Mouse (Mus musculus): ENCODE results near the gene Notch2. TPM values are rescaled to one million over a fixed set of nuclear protein-coding genes. Genes with fewer than 3 reads are reported as not detected.
A peak's percentile ranks its signal among the peaks of the same experiment; 100 is the strongest.

Gene Notch2
- polyA plus RNA-seq, 1 experiment, result 22.9 TPM

DNA sequence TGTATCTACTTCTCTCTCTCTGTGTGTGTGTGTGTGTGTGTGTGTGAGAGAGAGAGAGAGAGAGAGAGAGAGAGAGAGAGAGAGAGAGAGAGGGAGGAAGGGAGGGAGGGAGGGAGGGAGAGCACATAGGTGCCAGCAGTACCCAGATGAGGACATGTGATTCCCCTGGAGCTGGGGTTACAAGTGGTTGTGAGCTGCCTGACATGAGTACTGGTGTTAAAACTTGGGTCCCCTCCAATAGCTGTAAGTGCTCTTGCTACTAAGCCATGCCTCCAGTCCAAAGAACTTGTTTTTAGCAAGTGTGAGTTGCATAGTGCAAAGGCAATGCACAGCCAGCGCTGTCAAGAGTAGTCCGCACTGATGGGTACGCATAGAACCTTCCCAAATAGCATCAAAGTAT, 26.2 kb upstream of the Notch2 start:
- Histone ChIP-seq H3K27ac (ENCODE audit: control insufficient read depth, insufficient read depth, low read depth, low read length, poor library complexity) (no peak overlapping the region), H3K4me3 (replicated peaks; ENCODE audit: control insufficient read depth, low read depth, low read length) (no peak overlapping the region), H3K4me1 (ENCODE audit: control insufficient read depth, insufficient read depth, low read length) (peaks cover 3% of the 10 kb centered on the region; the same call in 1 of the 2 replicates)
- WGBS, result 97% methylated on average over 3 of the region's 3 CpGs
- no peak for TF ChIP-seq CTCF (IDR thresholded peaks at IDR 0.05; ENCODE audit: control insufficient read depth, insufficient read depth, low read length)
- TF ChIP-seq POLR2A (IDR thresholded peaks at IDR 0.05; ENCODE audit: borderline replicate concordance, control insufficient read depth, low read depth, low read length), result no peak

DNA sequence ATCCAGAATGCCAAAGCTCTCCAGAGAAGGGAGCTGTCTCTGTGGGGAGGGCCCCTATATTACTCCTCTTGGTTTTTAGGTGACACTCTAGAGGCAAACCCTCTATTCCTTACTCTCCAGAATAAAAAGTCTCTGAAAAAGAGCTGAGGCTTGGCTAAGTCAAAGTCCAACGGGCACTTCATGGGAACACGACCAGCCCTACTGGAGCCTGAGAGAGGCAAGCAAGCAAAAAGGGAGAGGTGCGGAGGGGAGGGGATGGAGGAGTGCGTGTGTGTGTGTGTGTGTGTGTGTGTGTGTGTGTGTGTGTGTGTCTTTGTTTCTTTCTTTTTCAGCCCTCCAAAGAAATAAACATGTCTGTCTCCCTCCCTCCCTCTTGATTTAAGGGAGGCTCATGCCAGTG, 24.6 kb upstream of the Notch2 start:
- peaks cover 6% of the 10 kb centered on the region for H3K4me1 ChIP-seq (ENCODE audit: control insufficient read depth, insufficient read depth, low read length)
- no peak overlapping the region for H3K27ac ChIP-seq (ENCODE audit: control insufficient read depth, insufficient read depth, low read depth, low read length, poor library complexity)
- H3K4me3 ChIP-seq (replicated peaks; ENCODE audit: control insufficient read depth, low read depth, low read length), result no peak overlapping the region
- 89% methylated on average over 4 of the region's 4 CpGs for WGBS
- TF ChIP-seq POLR2A (IDR thresholded peaks at IDR 0.05; ENCODE audit: borderline replicate concordance, control insufficient read depth, low read depth, low read length), result no peak
- no peak for TF ChIP-seq CTCF (IDR thresholded peaks at IDR 0.05; ENCODE audit: control insufficient read depth, insufficient read depth, low read length)

DNA sequence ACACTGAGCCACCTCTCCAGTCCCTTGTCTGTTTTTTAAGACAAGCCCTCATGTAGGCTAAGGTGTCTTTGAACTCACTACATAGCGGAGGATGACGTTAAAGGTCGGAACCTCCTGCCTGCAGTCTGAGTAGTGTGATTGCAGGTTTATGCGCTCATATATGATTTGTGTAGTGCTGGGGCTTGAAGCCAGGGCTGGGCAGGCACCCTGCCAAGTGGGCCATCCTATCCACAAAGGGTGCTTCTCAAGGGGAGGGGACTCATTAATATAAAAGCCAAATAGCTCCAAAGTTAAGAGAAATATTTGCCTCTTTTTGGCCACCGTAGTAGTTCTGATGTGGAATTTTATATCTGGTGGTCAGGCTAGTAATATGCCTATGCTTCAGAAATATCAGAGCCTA, 22.8 kb upstream of the Notch2 start:
- Histone ChIP-seq H3K27ac (ENCODE audit: control insufficient read depth, insufficient read depth, low read depth, low read length, poor library complexity) (no peak overlapping the region; the same call in 1 of the 2 replicates), H3K4me1 (ENCODE audit: control insufficient read depth, insufficient read depth, low read length) (peaks cover 8% of the 10 kb centered on the region), H3K4me3 (replicated peaks; ENCODE audit: control insufficient read depth, low read depth, low read length) (no peak overlapping the region)
- no peak for TF ChIP-seq CTCF (IDR thresholded peaks at IDR 0.05; ENCODE audit: control insufficient read depth, insufficient read depth, low read length)
- TF ChIP-seq POLR2A (IDR thresholded peaks at IDR 0.05; ENCODE audit: borderline replicate concordance, control insufficient read depth, low read depth, low read length), result no peak
- WGBS, result 91% methylated on average over 5 of the region's 5 CpGs

DNA sequence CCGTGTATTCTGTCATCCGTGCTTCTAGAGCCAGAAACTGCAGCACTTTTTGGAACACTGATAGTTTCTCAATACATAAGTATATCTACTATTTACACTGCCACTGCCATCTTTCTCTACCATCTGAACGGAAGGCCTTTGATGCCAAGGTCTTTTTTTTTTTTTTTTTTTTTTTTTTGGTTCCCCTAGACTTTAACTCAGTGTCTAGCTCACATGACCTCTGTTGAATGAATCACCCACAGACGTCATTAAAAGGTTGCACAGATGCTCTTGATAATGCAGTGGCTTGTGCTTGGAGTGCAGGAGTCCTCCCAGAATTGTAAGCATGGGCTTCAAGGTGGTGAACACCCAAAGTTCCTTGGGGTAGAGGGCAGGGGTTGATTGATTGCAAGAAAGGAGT, 21.0 kb upstream of the Notch2 start:
- Histone ChIP-seq H3K27ac (ENCODE audit: control insufficient read depth, insufficient read depth, low read depth, low read length, poor library complexity) (no peak overlapping the region), H3K4me3 (replicated peaks; ENCODE audit: control insufficient read depth, low read depth, low read length) (no peak overlapping the region), H3K4me1 (ENCODE audit: control insufficient read depth, insufficient read depth, low read length) (peaks cover 9% of the 10 kb centered on the region)
- no peak for TF ChIP-seq CTCF (IDR thresholded peaks at IDR 0.05; ENCODE audit: control insufficient read depth, insufficient read depth, low read length)
- no peak for TF ChIP-seq POLR2A (IDR thresholded peaks at IDR 0.05; ENCODE audit: borderline replicate concordance, control insufficient read depth, low read depth, low read length)
- 70% methylated on average over 4 of the region's 4 CpGs for WGBS

DNA sequence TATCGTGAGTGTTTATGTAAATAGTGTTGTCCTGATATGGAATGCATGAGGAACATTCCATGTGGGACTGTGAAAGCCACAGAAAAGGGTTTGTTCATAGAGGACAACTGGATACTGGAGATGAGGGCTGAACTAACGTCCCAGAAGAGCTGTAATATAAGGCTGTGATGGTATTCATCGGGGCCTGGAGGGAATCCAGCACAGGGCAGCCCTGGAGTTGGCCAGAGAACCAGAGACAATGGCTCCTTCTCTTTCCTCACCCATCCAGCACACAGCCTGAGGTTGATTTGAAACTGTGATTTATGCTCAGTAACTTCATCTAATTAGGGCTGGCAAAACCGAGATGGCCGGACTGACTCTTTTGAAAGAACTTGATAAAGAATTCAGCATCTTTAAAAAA, 20.1 kb upstream of the Notch2 start:
- H3K4me1 ChIP-seq (ENCODE audit: control insufficient read depth, insufficient read depth, low read length), result peaks cover 9% of the 10 kb centered on the region
- H3K4me3 ChIP-seq (replicated peaks; ENCODE audit: control insufficient read depth, low read depth, low read length), result no peak overlapping the region
- WGBS, result 80% methylated on average over 5 of the region's 5 CpGs
- H3K27ac ChIP-seq (ENCODE audit: control insufficient read depth, insufficient read depth, low read depth, low read length, poor library complexity), result peak overlapping the region; percentile 56; the same call in 1 of the 2 replicates
- TF ChIP-seq CTCF (IDR thresholded peaks at IDR 0.05; ENCODE audit: control insufficient read depth, insufficient read depth, low read length) (no peak), POLR2A (IDR thresholded peaks at IDR 0.05; ENCODE audit: borderline replicate concordance, control insufficient read depth, low read depth, low read length) (no peak)

DNA sequence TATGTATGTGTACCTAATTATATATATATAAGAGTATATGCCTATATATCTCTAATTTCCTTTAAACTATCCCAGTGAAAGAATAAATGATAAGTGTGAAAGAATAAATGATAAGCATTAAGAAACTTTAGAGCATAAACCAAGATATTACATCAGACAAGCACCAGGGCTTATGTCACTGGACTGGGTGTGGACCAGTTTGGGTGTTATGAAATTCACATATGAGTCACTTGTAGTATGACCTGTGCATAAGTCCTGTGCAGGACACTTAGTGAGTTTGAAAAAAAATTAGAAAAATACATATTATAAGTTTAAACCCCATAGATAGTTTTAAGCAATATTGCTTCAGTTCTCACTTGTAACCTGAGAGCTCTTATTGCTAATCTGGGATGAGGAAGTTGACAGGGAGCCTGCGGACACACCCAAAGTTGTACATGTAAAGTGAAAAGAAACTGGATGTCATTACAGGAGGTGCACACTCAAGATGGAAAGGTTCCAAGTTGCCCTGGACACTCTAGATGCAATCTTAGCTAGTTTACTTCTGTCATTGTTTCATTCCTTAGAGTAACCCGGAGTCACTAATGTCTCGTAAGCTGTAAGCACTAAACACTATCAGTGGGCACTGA, 19.3 kb upstream of the Notch2 start:
- peak overlapping the region; percentile 95 for H3K27ac ChIP-seq (ENCODE audit: control insufficient read depth, insufficient read depth, low read depth, low read length, poor library complexity)
- TF ChIP-seq POLR2A (IDR thresholded peaks at IDR 0.05; ENCODE audit: borderline replicate concordance, control insufficient read depth, low read depth, low read length), result no peak
- no peak for TF ChIP-seq CTCF (IDR thresholded peaks at IDR 0.05; ENCODE audit: control insufficient read depth, insufficient read depth, low read length)
- H3K4me3 ChIP-seq (replicated peaks; ENCODE audit: control insufficient read depth, low read depth, low read length), result no peak overlapping the region
- H3K4me1 ChIP-seq (ENCODE audit: control insufficient read depth, insufficient read depth, low read length), result peaks cover 11% of the 10 kb centered on the region
- WGBS, result 46% methylated on average over 3 of the region's 3 CpGs

DNA sequence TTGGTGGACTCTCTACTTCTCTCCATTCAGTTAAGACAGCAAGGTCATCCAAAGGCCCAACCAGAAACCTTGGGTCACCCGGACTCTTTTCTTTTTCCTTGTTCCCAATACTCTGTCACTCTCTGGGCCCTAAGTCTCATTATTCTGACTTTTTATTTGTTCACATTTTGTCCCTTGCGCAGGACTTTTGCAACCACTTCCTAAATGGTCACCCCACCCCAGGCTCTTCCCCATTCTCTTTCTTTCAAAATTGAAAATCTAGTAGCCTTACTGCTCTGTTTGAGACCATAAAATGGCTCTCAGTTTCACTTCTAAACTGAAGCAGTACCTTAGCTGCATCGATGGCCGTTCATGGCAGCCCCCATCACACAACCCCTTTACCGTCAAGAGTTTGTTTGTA, 18.5 kb upstream of the Notch2 start:
- H3K4me1 ChIP-seq (ENCODE audit: control insufficient read depth, insufficient read depth, low read length), result peaks cover 11% of the 10 kb centered on the region
- WGBS, result 47% methylated on average over 5 of the region's 5 CpGs
- no peak overlapping the region for H3K4me3 ChIP-seq (replicated peaks; ENCODE audit: control insufficient read depth, low read depth, low read length)
- H3K27ac ChIP-seq (ENCODE audit: control insufficient read depth, insufficient read depth, low read depth, low read length, poor library complexity), result peak overlapping the region; percentile 95
- TF ChIP-seq POLR2A (IDR thresholded peaks at IDR 0.05; ENCODE audit: borderline replicate concordance, control insufficient read depth, low read depth, low read length) (no peak), CTCF (IDR thresholded peaks at IDR 0.05; ENCODE audit: control insufficient read depth, insufficient read depth, low read length) (no peak)

DNA sequence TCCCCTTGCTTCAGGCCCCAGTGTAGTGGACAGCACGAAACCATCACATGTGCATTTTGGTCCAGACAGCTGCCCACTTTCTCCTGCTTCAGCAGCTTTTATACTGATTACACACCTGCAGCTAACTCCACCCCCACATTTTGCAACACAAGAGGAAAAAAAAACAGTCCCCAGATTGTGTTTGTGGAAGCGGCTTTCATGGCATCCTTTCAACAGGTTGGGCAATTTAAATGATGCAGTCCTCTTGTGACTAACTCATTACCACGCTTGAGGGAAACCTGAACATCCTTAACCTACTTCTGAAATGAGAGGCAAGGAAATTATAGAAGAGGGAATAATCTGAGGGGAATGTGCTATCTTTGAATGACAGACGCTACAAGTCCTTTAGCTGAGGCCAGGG, 15.0 kb upstream of the Notch2 start:
- TF ChIP-seq POLR2A (IDR thresholded peaks at IDR 0.05; ENCODE audit: borderline replicate concordance, control insufficient read depth, low read depth, low read length) (no peak), CTCF (IDR thresholded peaks at IDR 0.05; ENCODE audit: control insufficient read depth, insufficient read depth, low read length) (no peak)
- no peak overlapping the region for H3K4me3 ChIP-seq (replicated peaks; ENCODE audit: control insufficient read depth, low read depth, low read length)
- H3K4me1 ChIP-seq (ENCODE audit: control insufficient read depth, insufficient read depth, low read length), result peaks cover 6% of the 10 kb centered on the region
- H3K27ac ChIP-seq (ENCODE audit: control insufficient read depth, insufficient read depth, low read depth, low read length, poor library complexity), result peak overlapping the region; percentile 63; the same call in 1 of the 2 replicates
- 57% methylated on average over 4 of the region's 4 CpGs for WGBS

DNA sequence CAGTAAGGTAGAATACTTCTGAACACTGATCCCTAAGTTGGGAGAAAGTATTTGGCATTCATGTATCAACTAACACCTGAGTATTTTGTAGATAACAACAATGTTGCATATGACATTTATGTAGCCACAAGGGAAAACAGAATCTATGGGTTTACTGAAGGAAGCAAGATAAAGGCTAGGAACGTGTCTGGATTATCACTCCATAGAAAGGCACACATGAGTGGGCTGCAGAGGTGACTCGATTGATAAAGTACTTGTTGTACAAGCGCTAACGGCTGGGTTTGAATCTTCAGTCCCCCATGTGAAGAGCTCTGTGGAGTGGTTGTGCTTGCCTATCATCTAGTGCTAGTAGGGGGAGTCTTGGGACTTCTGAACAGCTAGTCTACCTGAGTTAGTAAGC, 9.8 kb upstream of the Notch2 start:
- H3K4me3 ChIP-seq (replicated peaks; ENCODE audit: control insufficient read depth, low read depth, low read length), result no peak overlapping the region
- H3K27ac ChIP-seq (ENCODE audit: control insufficient read depth, insufficient read depth, low read depth, low read length, poor library complexity), result no peak overlapping the region
- WGBS, result 55% methylated on average over 4 of the region's 4 CpGs
- TF ChIP-seq CTCF (IDR thresholded peaks at IDR 0.05; ENCODE audit: control insufficient read depth, insufficient read depth, low read length) (no peak), POLR2A (IDR thresholded peaks at IDR 0.05; ENCODE audit: borderline replicate concordance, control insufficient read depth, low read depth, low read length) (no peak)
- H3K4me1 ChIP-seq (ENCODE audit: control insufficient read depth, insufficient read depth, low read length), result peaks cover 5% of the 10 kb centered on the region; the same call in 1 of the 2 replicates

Data from bone marrow, adult 2 months (tissue).